Mouse (Mus musculus) liver, embryonic 16.5 days (tissue): ENCODE results near the gene Cbfa2t2. TPM values are rescaled to one million over a fixed set of nuclear protein-coding genes. Genes with fewer than 3 reads are reported as not detected.

ENCODE experiments used
- ATAC-seq: fragments of 200-750 bp; cut with Nextera tagmentation; 2 replicates; pipeline ENCODE4 v1.8.0; 2017; ENCODE audit warnings: low read depth, mild to moderate bottlenecking, moderate number of reproducible peaks, moderate library complexity
- H3K27ac ChIP-seq: fragments of 300-500 bp; sonication (generic); 2 replicates; pipeline ENCODE4 v1.5.1; 2014; ENCODE audit warnings: mild to moderate bottlenecking, low read length
- H3K27me3 ChIP-seq: fragments of 300-500 bp; sonication (generic); 2 replicates; pipeline ENCODE4 v1.6.1; 2014; ENCODE audit warnings: low read depth, low read length, mixed read lengths; ENCODE audit not compliant: control insufficient read depth, insufficient read depth
- H3K36me3 ChIP-seq: fragments of 300-500 bp; sonication (generic); 2 replicates; pipeline ENCODE4 v1.6.1; 2014; ENCODE audit warnings: mild to moderate bottlenecking; ENCODE audit not compliant: control insufficient read depth, insufficient read depth
- H3K4me1 ChIP-seq: fragments of 300-500 bp; sonication (generic); 2 replicates; pipeline ENCODE4 v1.6.1; 2014; ENCODE audit warnings: low read depth, low read length, mixed read lengths; ENCODE audit not compliant: control insufficient read depth
- H3K4me2 ChIP-seq: fragments of 300-500 bp; sonication (generic); 2 replicates; pipeline ENCODE4 v1.6.1; 2014; ENCODE audit warnings: low read depth, low read length, mixed read lengths
- H3K4me3 ChIP-seq: fragments of 300-500 bp; sonication (generic); 2 replicates; pipeline ENCODE4 v1.5.1; 2014; ENCODE audit warnings: low read depth, mild to moderate bottlenecking, low read length
- H3K9ac ChIP-seq: fragments of 300-500 bp; sonication (generic); 2 replicates; pipeline ENCODE4 v1.6.1; 2014; ENCODE audit warnings: low read depth, low read length
- H3K9me3 ChIP-seq: fragments of 300-500 bp; sonication (generic); replicated peaks from 2 replicates; pipeline ENCODE4 v1.6.1; 2016; ENCODE audit warnings: low read length; ENCODE audit not compliant: control insufficient read depth
- WGBS: fragments of 180-500 bp; shearing (Covaris S2); extraction: QIAGEN DNeasy Blood & Tissue Kit; methylation state at CpG from one replicate; pipeline ENCODE4 v1.1.7; 2014; ENCODE audit not compliant: insufficient replicate concordance; 5-methylcytosine and 5-hydroxymethylcytosine counted together
- polyA plus RNA-seq: library from polyadenylated mRNA; unstranded; fragments of >200 nt; fragmentation: Nextera tagmentation; extraction: Ambion mirVana; gene quantifications from 2 replicates; pipeline ENCODE4 v1.2.1, GENCODE M21; 2015

Cbfa2t2 gene
- polyA plus RNA-seq = 8.2 TPM in 2 replicates

- Histone ChIP-seq H3K4me3 (peak within 1 kb of the TSS; percentile 82), H3K27ac (peak within 1 kb of the TSS; percentile 84), H3K36me3 (no peaks in the 10 kb centered on the region), H3K4me2 (peak within 1 kb of the TSS; percentile 83), H3K27me3 (no peaks in the 10 kb centered on the region), H3K4me1 (peaks cover 19% of the 10 kb centered on the region), H3K9me3 (no peaks in the 10 kb centered on the region), H3K9ac (peak within 1 kb of the TSS; percentile 95)
- WGBS = under 1% methylated on average over 60 of the region's 70 CpGs
- peak; percentile 49 for ATAC-seq
Observed at GRCm38 (mm10) chr2:154436458-154437190, at the start of gene Cbfa2t2. Cbfa2t2 (plus strand) TSS chr2:154436481.

- no peaks in the 10 kb centered on the region for H3K36me3 ChIP-seq
- 59% methylated on average over 11 of the region's 11 CpGs for WGBS
- peak overlapping the region; percentile 61 for H3K27ac ChIP-seq
- H3K4me3 ChIP-seq = no peak overlapping the region
- H3K4me2 ChIP-seq = no peak overlapping the region
- H3K9me3 ChIP-seq = no peaks in the 10 kb centered on the region
- H3K4me1 ChIP-seq = peaks cover 3% of the 10 kb centered on the region; the same call in 1 of the 2 replicates
- no peaks in the 10 kb centered on the region for H3K27me3 ChIP-seq
- H3K9ac ChIP-seq = no peak overlapping the region
- ATAC-seq = peak; percentile 91
Observed at GRCm38 (mm10) chr2:154390180-154390964, 45.9 kb upstream of the Cbfa2t2 start.

GRCm38 (mm10) chr2:154394602-154395001 lies 41.7 kb upstream of the Cbfa2t2 start:
- ATAC-seq = no peak
- no peak overlapping the region for H3K4me3 ChIP-seq
- peaks cover 3% of the 10 kb centered on the region; the same call in 1 of the 2 replicates for H3K4me1 ChIP-seq
- 54% methylated on average over 3 of the region's 3 CpGs for WGBS
- H3K27me3 ChIP-seq = no peaks in the 10 kb centered on the region
- H3K27ac ChIP-seq = no peak overlapping the region
- no peaks in the 10 kb centered on the region for H3K9me3 ChIP-seq
- H3K36me3 ChIP-seq = no peaks in the 10 kb centered on the region
- no peak overlapping the region for H3K9ac ChIP-seq
- H3K4me2 ChIP-seq = no peak overlapping the region

GRCm38 (mm10) chr2:154396529-154396928 lies 39.8 kb upstream of the Cbfa2t2 start:
- Histone ChIP-seq H3K4me1 (no peaks in the 10 kb centered on the region), H3K27ac (no peak overlapping the region), H3K27me3 (no peaks in the 10 kb centered on the region), H3K36me3 (no peaks in the 10 kb centered on the region), H3K4me2 (no peak overlapping the region), H3K9me3 (no peaks in the 10 kb centered on the region), H3K4me3 (no peak overlapping the region), H3K9ac (no peak overlapping the region)
- 54% methylated on average over 2 of the region's 2 CpGs for WGBS
- ATAC-seq = no peak

- Histone ChIP-seq H3K9ac (no peak overlapping the region), H3K9me3 (no peaks in the 10 kb centered on the region), H3K36me3 (no peaks in the 10 kb centered on the region), H3K4me1 (no peaks in the 10 kb centered on the region), H3K27ac (no peak overlapping the region), H3K27me3 (no peaks in the 10 kb centered on the region), H3K4me2 (no peak overlapping the region), H3K4me3 (no peak overlapping the region)
- 72% methylated on average over 7 of the region's 7 CpGs for WGBS
- no peak for ATAC-seq
Observed at GRCm38 (mm10) chr2:154398267-154398666, 38.0 kb upstream of the Cbfa2t2 start.

- no peaks in the 10 kb centered on the region for H3K36me3 ChIP-seq
- no peaks in the 10 kb centered on the region for H3K27me3 ChIP-seq
- no peaks in the 10 kb centered on the region for H3K9me3 ChIP-seq
- WGBS = 66% methylated on average over 2 of the region's 2 CpGs
- no peak overlapping the region for H3K4me3 ChIP-seq
- no peak for ATAC-seq
- no peak overlapping the region for H3K27ac ChIP-seq
- H3K4me2 ChIP-seq = no peak overlapping the region
- no peak overlapping the region for H3K9ac ChIP-seq
- no peaks in the 10 kb centered on the region for H3K4me1 ChIP-seq
Observed at GRCm38 (mm10) chr2:154399325-154399724, 37.0 kb upstream of the Cbfa2t2 start.

GRCm38 (mm10) chr2:154401976-154402375 lies 34.3 kb upstream of the Cbfa2t2 start:
- H3K27ac ChIP-seq = no peak overlapping the region
- no peak for ATAC-seq
- no peak overlapping the region for H3K4me3 ChIP-seq
- H3K4me2 ChIP-seq = no peak overlapping the region
- no peaks in the 10 kb centered on the region for H3K9me3 ChIP-seq
- H3K9ac ChIP-seq = no peak overlapping the region
- H3K27me3 ChIP-seq = peaks cover 4% of the 10 kb centered on the region
- 3% methylated on average over 1 of the region's 1 CpGs for WGBS
- H3K4me1 ChIP-seq = no peaks in the 10 kb centered on the region
- H3K36me3 ChIP-seq = no peaks in the 10 kb centered on the region

GRCm38 (mm10) chr2:154402811-154403210 lies 33.5 kb upstream of the Cbfa2t2 start:
- Histone ChIP-seq H3K4me3 (no peak overlapping the region), H3K27me3 (peaks cover 13% of the 10 kb centered on the region), H3K4me2 (no peak overlapping the region), H3K4me1 (peaks cover 6% of the 10 kb centered on the region; the same call in 1 of the 2 replicates), H3K9me3 (no peaks in the 10 kb centered on the region), H3K27ac (no peak overlapping the region), H3K9ac (no peak overlapping the region), H3K36me3 (no peaks in the 10 kb centered on the region)
- ATAC-seq = peak; percentile 66
- WGBS = 35% methylated on average over 7 of the region's 7 CpGs
